Mouse (Mus musculus) liver, postnatal 0 days (tissue): Measurements from ENCODE around the gene Hlf. TPM values are rescaled to one million over a fixed set of nuclear protein-coding genes. Genes with fewer than 3 reads are reported as not detected.

Source experiments
- ATAC-seq: fragments of 200-750 bp; cut with Nextera tagmentation; 2 replicates; pipeline ENCODE4 v1.8.0; 2017; ENCODE audit warnings: mild to moderate bottlenecking, moderate library complexity
- DNase-seq: peaks from one replicate; pipeline ENCODE4 v3.0.0-alpha.2; 2016
- H3K27ac ChIP-seq: fragments of 300-500 bp; sonication (generic); 2 replicates; pipeline ENCODE4 v1.5.1; 2014; ENCODE audit warnings: antibody characterized with exemption, moderate library complexity, mild to moderate bottlenecking, low read depth
- H3K27me3 ChIP-seq: fragments of 300-500 bp; sonication (generic); 2 replicates; pipeline ENCODE4 v1.6.1; 2014; ENCODE audit warnings: low read length, control low read depth, mixed read lengths; ENCODE audit not compliant: insufficient read depth
- H3K36me3 ChIP-seq: fragments of 300-500 bp; sonication (generic); replicated peaks from 2 replicates; pipeline ENCODE4 v1.6.1; 2014; ENCODE audit warnings: mild to moderate bottlenecking, control low read depth, low read length, moderate library complexity, mixed read lengths; ENCODE audit not compliant: insufficient read depth
- H3K4me1 ChIP-seq: fragments of 300-500 bp; sonication (generic); 2 replicates; pipeline ENCODE4 v1.6.1; 2014; ENCODE audit warnings: antibody characterized with exemption, mild to moderate bottlenecking, control low read depth; ENCODE audit not compliant: insufficient read depth
- H3K4me2 ChIP-seq: fragments of 300-500 bp; sonication (generic); 2 replicates; pipeline ENCODE4 v1.6.1; 2014; ENCODE audit warnings: low read depth, mild to moderate bottlenecking, low read length, moderate library complexity, mixed read lengths
- H3K4me3 ChIP-seq: fragments of 300-500 bp; sonication (generic); 2 replicates; pipeline ENCODE4 v1.5.1; 2014; ENCODE audit warnings: low read depth, low read length
- H3K9ac ChIP-seq: fragments of 300-500 bp; sonication (generic); replicated peaks from 2 replicates; pipeline ENCODE4 v1.6.1; 2014; ENCODE audit warnings: mild to moderate bottlenecking, moderate library complexity
- H3K9me3 ChIP-seq: fragments of 300-500 bp; sonication (generic); 2 replicates; pipeline ENCODE4 v1.6.1; 2016; ENCODE audit warnings: mild to moderate bottlenecking, control low read depth, low read length, mixed read lengths
- CTCF ChIP-seq: sonication (generic); IDR thresholded peaks from 2 replicates; pipeline ENCODE4 v1.5.1; 2016; ENCODE audit warnings: antibody characterized with exemption, low read depth
- EP300 ChIP-seq: IDR thresholded peaks from 2 replicates; pipeline ENCODE4 v1.6.1; 2016; ENCODE audit warnings: antibody characterized with exemption, low read depth, mild to moderate bottlenecking
- WGBS: fragments of 180-500 bp; shearing (Covaris S2); extraction: QIAGEN DNeasy Blood & Tissue Kit; methylation state at CpG from one replicate; pipeline ENCODE4 v1.1.7; 2014; ENCODE audit not compliant: insufficient replicate concordance; 5-methylcytosine and 5-hydroxymethylcytosine counted together
- polyA plus RNA-seq: library from polyadenylated mRNA; unstranded; fragments of >200 nt; fragmentation: Nextera tagmentation; extraction: Ambion mirVana; gene quantifications from 2 replicates; pipeline ENCODE4 v1.2.1, GENCODE M21; 2015

Hlf gene
- polyA plus RNA-seq, 1 experiment from 2014 or later, result 9.6 TPM

DNA sequence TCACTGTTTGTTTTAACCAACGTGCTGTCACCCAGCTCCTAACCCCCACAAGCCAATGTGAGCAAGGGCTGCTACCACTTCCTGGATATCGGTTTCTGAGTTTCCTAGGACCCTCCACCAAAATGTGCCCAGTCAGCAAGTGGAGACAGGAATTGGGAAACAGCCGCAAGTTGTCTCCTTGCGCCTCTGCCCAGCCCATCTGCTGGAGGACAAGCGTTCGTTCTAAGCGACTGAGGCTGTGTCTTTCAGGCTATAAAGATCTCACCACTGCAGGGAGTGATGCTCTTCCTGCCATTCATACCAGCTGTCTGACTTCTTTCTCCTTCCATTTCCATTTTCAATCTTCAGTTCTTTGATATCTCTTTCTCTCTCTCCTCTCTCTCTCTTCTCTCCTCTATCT is 69.8 kb downstream of the Hlf start:
- DNase-seq (no peak), ATAC-seq (no peak)
- Histone ChIP-seq H3K9ac (no peak overlapping the region), H3K9me3 (no peaks in the 10 kb centered on the region), H3K4me3 (no peak overlapping the region), H3K27me3 (no peaks in the 10 kb centered on the region), H3K36me3 (no peaks in the 10 kb centered on the region), H3K27ac (no peak overlapping the region), H3K4me2 (no peak overlapping the region), H3K4me1 (no peaks in the 10 kb centered on the region)
- WGBS, result 58% methylated on average over 7 of the region's 7 CpGs
- TF ChIP-seq CTCF, result no peak
- no peak for TF ChIP-seq EP300

DNA sequence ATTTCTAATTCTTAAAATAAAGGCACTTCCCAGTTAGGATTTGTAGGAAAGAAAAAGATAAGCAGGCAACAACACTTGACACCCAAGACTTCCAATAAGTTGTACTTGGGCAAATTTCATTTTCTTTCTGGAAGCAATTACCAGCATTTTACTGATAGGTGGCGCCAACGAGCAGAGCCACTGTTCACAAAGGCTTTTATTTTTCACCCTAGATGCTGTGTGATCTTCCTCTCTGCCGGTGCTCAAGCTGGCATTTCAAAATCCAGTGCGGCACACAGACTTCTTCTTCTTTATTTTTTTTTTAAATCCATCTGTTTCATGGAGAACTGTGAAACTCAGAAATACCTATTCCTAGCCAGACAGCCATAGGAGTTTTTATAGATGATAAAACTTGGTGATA is 73.2 kb downstream of the Hlf start:
- 10% methylated on average over 4 of the region's 4 CpGs for WGBS
- peak; percentile 41 for DNase-seq
- no peak overlapping the region for H3K9ac ChIP-seq
- H3K4me1 ChIP-seq, result no peaks in the 10 kb centered on the region
- no peak overlapping the region for H3K4me2 ChIP-seq
- no peak overlapping the region for H3K27ac ChIP-seq
- H3K4me3 ChIP-seq, result no peak overlapping the region
- no peaks in the 10 kb centered on the region for H3K36me3 ChIP-seq
- TF ChIP-seq EP300 (no peak), CTCF (peak; percentile 80)
- ATAC-seq, result no peak
- no peaks in the 10 kb centered on the region for H3K27me3 ChIP-seq
- H3K9me3 ChIP-seq, result no peaks in the 10 kb centered on the region

DNA sequence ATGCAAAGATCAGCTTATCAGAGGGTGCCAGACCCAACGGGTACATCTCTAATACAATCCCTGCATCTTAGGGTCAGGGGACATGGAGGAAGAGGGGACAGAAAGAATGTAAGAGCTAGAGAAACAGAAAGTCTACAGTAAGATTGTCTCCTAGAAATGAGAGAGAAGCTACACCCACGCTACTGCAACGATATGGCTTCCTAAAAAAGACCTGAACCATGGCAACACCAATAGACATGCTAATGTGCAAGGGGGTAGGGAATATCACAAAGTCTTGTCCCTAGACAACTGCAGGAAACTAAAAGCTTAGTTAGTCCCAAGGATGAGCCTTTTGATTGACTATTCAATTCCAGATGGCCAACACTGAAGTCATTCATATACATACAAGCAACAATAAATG is 76.1 kb downstream of the Hlf start:
- no peaks in the 10 kb centered on the region for H3K4me1 ChIP-seq
- H3K27ac ChIP-seq, result no peak overlapping the region
- ATAC-seq (no peak), DNase-seq (no peak)
- H3K4me3 ChIP-seq, result no peak overlapping the region
- no peaks in the 10 kb centered on the region for H3K36me3 ChIP-seq
- WGBS, result 64% methylated on average over 3 of the region's 3 CpGs
- H3K27me3 ChIP-seq, result no peaks in the 10 kb centered on the region
- no peak overlapping the region for H3K4me2 ChIP-seq
- no peak overlapping the region for H3K9ac ChIP-seq
- no peak for TF ChIP-seq CTCF
- TF ChIP-seq EP300, result no peak
- H3K9me3 ChIP-seq, result no peaks in the 10 kb centered on the region

GRCm38 (mm10) chr11:90306993-90307392 is 83.7 kb downstream of the Hlf start:
- WGBS, result 42% methylated on average over 6 of the region's 6 CpGs
- no peak for ATAC-seq
- Histone ChIP-seq H3K9ac (no peak overlapping the region), H3K4me3 (no peak overlapping the region), H3K4me2 (no peak overlapping the region), H3K36me3 (no peaks in the 10 kb centered on the region), H3K27ac (no peak overlapping the region), H3K4me1 (no peaks in the 10 kb centered on the region), H3K27me3 (no peaks in the 10 kb centered on the region), H3K9me3 (no peaks in the 10 kb centered on the region)
- TF ChIP-seq CTCF, result peak; percentile 87
- TF ChIP-seq EP300, result no peak
- DNase-seq, result peak; percentile 57

GRCm38 (mm10) chr11:90306067-90306466 is 84.6 kb downstream of the Hlf start:
- H3K27me3 ChIP-seq, result no peaks in the 10 kb centered on the region
- H3K27ac ChIP-seq, result no peak overlapping the region
- no peak for TF ChIP-seq CTCF
- TF ChIP-seq EP300, result no peak
- no peak overlapping the region for H3K4me2 ChIP-seq
- no peak overlapping the region for H3K9ac ChIP-seq
- 79% methylated on average over 5 of the region's 5 CpGs for WGBS
- no peaks in the 10 kb centered on the region for H3K9me3 ChIP-seq
- H3K36me3 ChIP-seq, result no peaks in the 10 kb centered on the region
- DNase-seq (no peak), ATAC-seq (no peak)
- H3K4me3 ChIP-seq, result no peak overlapping the region
- no peaks in the 10 kb centered on the region for H3K4me1 ChIP-seq

DNA sequence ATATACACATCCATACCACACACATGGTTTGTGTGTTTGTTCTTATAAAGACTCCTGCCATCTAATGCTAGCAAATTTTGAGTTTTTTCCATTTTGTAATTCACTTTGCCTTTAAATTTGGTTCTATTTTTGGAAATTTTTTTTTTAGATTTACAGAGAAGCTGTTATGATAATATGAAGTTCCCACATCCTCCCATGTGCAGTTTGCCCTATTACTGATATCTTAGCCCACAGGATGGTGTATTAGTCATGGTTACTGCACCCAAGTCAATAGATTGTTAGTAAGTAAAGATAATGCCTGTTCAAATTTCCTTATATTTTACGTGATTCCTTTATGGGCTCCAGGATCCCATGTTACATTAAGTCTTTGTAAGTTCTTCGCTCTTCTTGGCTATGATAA is 96.1 kb downstream of the Hlf start:
- no peak overlapping the region for H3K4me2 ChIP-seq
- DNase-seq (no peak), ATAC-seq (no peak)
- H3K4me3 ChIP-seq, result no peak overlapping the region
- H3K9ac ChIP-seq, result no peak overlapping the region
- no peaks in the 10 kb centered on the region for H3K4me1 ChIP-seq
- TF ChIP-seq EP300 (no peak), CTCF (no peak)
- no peaks in the 10 kb centered on the region for H3K9me3 ChIP-seq
- H3K27ac ChIP-seq, result no peak overlapping the region
- WGBS, result 64% methylated on average over 2 of the region's 2 CpGs
- no peaks in the 10 kb centered on the region for H3K36me3 ChIP-seq
- H3K27me3 ChIP-seq, result no peaks in the 10 kb centered on the region

- H3K9ac ChIP-seq, result no peak overlapping the region
- H3K36me3 ChIP-seq, result no peaks in the 10 kb centered on the region
- no peaks in the 10 kb centered on the region for H3K4me1 ChIP-seq
- DNase-seq (no peak), ATAC-seq (no peak)
- H3K9me3 ChIP-seq, result no peaks in the 10 kb centered on the region
- no peak overlapping the region for H3K4me3 ChIP-seq
- H3K4me2 ChIP-seq, result no peak overlapping the region
- no peak for TF ChIP-seq EP300
- no peak for TF ChIP-seq CTCF
- H3K27me3 ChIP-seq, result no peaks in the 10 kb centered on the region
- H3K27ac ChIP-seq, result no peak overlapping the region
Measured at GRCm38 (mm10) chr11:90292766-90293165, 97.9 kb downstream of the Hlf start.
